Mouse (Mus musculus) gastrocnemius, adult 18-20 months (tissue): ENCODE data around the gene Fbxo31. TPM values are rescaled to one million over a fixed set of nuclear protein-coding genes. Genes with fewer than 3 reads are reported as not detected.
"Not testable (repeated sequence)": the region's sequence is repeated elsewhere in the genome, so short reads cannot be mapped to it uniquely, and the experiment has no call there.

ENCODE experiments used
- DNase-seq: peaks from one replicate; pipeline ENCODE4 v3.0.0; 2021; ENCODE audit warnings: low spot score
- long read RNA-seq, 2 experiments: library from polyadenylated mRNA; stranded (forward); transcript quantifications; one replicate each; pipeline ENCODE4 v2.0.0; 2021
- total RNA-seq, 2 experiments: library from RNA; stranded (reverse); gene quantifications; 2 replicates each; pipeline ENCODE4 v1.2.3; 2021

Fbxo31 gene
- total RNA-seq: 100 to 1,000 TPM; 130 to 173 TPM
- long read RNA-seq, experiment 1, full-length matches to known transcripts: 47 of 237 reads
- long read RNA-seq, experiment 1, partial matches to known transcripts: 14 of 237 reads
- long read RNA-seq, experiment 1, other reads (novel, unspliced or antisense): 176 of 237 reads
- long read RNA-seq, experiment 2, full-length matches to known transcripts: 81 of 459 reads
- long read RNA-seq, experiment 2, partial matches to known transcripts: 24 of 459 reads
- long read RNA-seq, experiment 2, other reads (novel, unspliced or antisense): 354 of 459 reads

DNA sequence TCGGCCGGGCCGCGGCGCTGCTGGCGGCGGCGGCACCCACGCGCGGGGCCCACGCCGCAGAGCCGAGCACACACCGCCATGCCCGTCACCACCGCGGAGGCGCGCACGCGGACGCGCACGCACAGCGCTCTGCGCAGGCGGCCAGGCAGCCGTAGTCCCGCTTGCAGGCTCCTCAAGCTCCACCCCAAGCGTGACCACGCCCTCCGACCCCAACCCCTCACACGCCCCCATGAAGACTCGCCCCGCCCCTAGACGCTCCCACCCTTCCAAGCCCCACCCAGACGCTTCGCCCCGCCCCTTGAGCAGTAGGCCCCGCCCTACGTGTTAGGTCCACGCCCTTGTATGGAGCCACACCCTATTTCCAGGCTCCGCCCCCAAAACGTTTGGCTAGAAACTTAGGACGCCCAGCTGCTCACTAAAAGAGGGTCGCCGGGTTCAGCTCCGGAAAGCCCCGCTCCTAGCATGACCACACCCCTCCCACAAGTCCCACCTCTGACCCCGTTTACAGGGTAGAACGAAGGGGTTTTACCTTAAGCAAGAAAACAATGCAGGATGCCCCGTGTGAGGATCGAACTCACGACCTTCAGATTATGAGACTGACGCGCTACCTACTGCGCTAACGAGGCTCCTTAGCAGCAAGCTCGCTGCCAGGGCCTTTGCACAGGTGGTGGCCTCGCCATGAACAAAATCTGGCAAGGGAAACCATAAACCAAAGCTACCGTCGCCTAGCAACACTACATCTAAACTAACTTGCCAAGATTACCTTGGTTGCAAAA, at the start of gene Fbxo31:
Gene Fbxo31, minus strand, starts transcription at position 131 of the 776 bp plus-strand sequence.
- peak; percentile 94 for DNase-seq

DNA sequence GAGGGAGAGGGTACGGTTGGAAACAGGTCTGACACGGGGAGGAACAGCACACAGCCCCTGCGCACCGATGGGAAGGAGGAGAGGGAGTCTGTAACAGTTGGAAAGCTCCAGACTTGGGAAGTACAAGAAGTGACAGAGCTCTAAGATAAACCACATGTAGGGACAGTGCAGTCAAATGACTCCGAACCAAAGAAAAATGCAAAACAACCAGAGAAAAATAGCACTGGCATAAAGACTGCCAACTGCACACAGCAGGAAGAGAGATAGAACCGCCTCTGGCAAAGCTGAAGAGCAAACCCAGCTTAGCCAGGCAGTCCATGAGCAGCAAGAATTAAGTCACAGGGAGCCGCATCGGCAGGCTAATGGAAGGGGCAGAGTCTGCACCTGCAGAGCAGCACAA, 44.4 kb upstream of the Fbxo31 start:
- DNase-seq: no peak

DNA sequence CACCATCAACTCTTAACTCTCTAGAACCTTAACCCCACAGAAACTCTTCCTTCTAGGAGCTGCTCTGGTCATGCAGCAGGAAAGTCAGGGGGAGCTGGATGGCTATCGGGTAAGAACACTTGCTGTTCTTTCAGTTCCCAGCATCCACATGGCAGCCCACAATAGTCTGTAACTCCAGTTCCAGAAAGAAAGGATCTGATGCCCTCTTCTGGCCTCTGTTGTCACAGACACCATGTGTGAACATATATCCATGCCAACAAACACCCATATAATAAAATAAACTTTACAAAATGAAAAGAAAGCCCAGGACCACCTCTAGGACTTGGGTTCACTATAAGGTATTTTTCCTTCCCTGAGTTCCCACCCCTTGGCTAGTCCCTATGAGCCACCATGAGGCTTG, 43.3 kb upstream of the Fbxo31 start:
- DNase-seq: no peak

DNA sequence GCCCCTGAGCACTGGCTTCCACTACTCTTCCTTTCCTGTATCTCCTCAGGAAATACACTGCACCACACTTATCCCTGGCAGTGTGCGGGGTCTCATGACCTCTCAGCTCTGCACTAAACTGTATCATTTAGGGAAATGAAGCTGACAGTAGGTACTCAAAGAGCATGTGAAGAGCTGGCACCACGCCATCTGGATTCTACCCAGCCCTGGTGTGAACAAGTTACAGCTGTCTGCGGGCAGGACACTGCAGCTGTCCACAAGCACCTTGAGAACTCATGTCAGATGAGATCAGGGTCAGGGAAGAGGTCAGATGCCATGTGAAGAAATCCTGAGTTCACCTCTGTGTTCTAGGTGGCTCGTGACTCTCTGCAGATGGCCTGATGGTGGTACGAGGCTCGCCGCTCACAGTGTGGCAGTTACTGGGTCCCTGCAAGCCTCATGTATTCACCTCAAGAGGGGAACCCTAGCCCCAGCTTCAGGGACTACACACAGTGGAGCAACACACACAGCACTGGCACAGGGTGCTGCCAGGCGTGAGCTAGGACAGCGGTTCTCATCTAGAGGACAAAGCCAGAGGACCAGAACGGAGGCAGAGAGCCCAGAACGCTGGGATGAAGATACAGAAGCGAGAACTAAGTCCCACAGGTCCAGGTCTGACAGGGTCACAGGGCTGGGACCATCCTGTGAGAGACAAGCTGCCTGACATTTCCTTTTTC, 42.4 kb upstream of the Fbxo31 start:
- no peak for DNase-seq

DNA sequence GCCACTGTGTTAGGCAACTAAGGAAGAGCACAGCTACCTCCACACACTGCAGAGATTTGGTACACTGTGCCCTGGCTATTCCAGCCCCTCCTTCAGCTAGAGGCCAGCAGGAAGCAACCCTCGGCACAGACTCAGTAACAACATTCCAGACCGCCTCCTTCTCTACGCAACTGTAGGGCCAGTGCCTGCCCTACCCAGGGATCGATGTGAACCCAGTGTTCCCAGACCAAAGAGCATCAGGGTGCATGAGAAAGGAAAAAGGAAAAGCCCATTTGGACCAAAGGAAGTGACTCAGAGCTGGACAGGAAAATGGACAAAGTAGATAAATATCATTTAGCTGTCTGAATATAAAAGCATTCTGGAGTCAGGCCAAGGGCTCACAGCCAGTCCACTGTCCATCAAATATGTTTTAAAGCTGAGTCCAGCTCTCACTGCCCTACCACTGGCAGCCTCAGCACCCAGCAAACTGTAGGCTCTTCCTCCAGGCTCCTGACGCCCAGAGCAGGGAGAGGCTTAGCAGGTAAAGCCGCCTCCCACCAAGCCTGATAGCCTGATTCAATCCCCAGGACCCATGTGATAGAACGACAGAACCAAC, 40.9 kb upstream of the Fbxo31 start:
- peak; percentile 67 for DNase-seq

DNA sequence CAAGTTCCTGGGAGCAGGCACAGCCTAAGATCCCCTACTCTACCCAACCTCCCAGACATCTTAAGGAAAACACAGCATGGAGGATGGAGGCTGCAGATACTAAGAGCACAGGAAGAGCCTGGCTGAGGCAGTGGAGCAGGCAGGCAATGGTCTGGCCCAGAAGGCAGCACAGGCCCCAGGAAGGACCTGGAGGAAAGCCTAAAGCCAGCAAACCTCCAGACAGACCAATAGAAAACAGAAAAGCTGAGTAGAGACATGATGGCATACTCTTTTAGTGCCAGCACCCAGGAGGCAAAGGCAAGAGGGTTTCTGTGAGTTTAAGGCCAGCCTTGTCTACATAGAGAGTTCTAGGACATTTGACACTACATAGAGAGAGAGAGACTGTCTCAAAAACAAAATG, 34.8 kb upstream of the Fbxo31 start:
- DNase-seq: no peak

DNA sequence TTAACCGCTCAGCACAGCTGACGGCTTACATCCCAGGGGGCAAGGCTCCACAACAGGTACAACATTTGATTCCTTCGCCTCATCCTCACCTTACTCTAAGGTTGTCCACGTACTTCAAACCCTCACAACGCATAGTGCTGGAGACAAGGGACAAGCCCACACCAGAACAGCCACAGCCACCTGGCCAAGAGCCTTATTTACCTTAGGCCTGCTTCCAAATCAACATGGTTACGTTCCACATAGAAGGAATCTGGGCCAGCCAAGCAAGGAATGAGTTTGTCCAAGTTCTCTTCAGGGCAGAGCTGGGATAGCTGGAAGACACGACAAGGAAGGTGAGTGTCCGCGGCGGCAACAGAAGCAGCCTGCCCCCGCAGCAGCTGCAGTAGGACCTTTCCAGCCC, 31.3 kb upstream of the Fbxo31 start:
- no peak for DNase-seq

DNA sequence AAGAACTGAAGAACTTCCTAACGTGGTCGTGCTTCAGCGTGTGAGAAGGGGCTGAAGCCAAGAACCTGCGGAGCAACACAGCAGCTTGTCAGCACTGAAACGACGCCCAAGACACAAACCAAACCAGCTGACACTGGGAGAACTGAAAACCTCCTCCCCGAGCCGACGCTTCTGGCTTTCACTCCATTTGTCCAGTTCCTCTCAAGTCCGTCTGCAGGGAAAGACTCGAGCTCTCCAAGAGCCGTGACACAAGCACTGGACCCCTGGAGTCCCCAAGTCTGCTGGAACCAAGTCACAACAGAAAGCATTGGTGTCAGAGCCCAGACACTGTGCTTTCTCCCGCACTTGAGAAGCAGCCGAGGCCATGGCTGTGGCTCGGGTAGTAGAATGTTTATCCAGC, 30.6 kb upstream of the Fbxo31 start:
- no peak for DNase-seq

DNA sequence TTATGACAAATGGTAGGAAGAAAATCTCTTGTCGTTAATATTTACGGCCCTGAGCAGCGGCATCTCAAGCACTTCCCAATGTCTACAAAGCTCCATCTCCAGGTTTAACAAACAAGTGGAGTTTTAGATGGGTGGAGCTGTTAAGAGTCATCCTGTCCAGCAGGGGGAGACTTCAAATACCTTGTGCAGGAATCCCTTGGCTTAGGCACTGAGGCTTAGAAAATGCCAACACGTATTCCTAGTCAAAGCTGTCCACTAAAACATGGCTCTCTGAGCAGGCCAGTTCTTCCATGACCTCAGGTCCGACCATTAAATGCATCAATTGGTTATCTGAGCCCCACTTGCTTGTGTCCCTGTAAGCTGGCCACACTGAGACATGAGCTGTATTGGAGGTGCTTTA, 29.1 kb upstream of the Fbxo31 start:
- no peak for DNase-seq

DNA sequence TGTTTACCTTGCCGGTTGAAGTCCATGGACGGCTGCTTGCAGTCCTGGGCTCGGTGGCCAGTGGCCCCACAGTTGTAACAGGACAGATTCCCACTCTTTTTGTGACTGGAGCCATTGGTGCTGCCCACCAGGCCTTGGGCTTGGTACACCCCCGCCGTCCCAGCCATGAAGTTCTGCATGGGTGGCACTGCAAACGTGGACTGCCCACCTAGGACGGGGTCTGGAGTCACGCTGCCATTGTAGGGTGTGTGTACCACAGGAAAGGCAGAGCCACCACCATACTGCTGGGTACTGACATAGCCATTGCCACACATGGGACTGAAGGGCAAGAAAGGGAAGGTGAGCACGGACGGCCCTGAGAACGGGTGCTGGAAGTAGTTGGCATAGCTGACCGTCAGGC, 25.2 kb upstream of the Fbxo31 start:
- DNase-seq: no peak

DNA sequence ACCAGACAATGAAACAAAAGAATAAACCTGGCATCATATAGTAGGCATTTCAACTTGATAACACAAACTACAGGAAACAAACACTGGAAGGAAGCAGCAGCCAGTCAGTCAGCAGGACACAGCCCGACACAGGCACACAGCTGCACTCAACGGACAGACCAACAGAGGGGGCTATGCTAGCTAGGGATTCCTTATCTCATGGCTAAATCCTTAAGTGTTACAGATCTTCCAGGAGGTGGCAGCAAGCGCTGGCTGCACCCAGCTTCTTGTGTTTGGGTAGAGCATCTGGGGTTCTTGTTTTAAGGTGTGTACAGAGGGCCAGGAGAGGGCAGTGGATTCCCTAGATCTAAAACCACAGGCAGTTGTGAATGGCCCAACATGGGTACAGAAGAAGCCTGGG, 24.3 kb upstream of the Fbxo31 start:
- DNase-seq: peak; percentile 83

DNA sequence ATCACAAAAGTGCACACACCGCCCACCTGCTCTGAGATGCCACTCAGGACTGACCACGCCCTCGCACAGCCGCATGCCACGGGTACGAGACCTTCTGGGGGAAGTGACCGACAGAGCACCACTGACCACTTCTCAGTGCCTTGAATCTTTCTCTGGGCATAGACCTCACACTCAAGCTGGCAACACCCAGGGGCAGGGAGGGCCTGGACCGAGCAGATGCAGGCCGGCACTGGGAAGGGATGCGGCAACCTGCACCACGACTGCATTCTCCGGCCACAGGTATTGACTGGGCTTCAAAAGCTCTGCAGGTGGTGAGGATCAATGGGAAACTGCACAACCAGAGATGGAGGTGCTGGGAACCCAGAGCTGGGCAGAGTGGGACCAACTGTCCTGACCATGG, 23.8 kb upstream of the Fbxo31 start:
- DNase-seq: no peak

DNA sequence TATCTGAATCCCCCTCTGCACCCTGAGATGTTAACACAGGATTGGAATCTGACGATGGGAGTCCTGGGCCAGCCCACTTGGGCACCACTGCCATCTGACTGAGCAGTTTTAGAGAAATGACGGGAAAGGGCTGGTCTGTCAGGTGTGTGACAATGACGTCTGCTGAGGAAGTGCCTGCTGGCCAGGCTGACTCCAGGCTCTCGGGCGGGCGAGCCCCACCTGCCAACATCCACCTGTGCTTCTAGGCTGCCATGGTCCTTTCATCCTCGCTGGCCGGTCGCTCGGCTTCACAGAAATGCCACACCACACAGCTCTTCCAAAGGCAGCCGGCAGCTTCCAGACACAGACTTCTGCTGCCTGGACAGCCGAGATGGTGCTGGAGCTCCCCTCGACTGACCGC, 21.2 kb upstream of the Fbxo31 start:
- no peak for DNase-seq

DNA sequence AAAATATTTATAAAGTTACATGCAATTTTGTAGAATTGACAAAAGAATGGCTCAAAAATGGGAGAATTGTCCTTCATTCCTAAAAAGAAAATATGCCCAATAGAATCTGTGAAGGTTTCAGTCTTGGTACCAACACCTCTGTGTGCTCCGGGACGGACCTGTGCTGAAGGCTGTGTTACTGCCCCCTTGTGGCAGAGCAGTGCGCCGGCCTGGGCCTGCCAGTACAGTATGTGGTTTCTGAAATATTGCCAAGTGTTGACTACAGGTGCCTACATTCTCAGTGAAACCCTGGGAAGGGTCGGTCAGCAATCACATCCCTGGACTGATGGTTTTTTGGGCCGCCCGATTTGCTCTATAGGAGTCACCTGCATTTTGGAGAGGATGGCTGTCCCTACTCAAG, 20.3 kb upstream of the Fbxo31 start:
- peak; percentile 83 for DNase-seq

DNA sequence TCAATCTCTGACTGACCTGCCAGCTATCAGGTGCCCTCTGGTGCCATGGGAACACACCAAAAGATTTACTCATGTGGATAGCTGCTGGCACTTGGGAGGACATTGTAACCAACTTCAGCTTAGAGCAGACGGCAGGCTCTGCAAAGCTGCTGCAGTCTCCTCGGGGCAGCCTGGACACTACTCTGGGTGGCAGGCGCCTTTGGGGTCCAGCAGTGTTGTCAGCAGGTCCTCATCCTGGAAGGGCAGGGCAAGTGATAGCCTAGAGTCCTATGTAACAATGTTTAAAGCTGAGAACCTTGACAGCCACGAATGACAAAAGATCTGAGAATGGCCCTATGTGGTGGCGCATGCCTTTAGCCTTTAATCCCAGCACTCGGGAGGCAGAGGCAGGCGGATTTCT, 19.6 kb upstream of the Fbxo31 start:
- no peak for DNase-seq

DNA sequence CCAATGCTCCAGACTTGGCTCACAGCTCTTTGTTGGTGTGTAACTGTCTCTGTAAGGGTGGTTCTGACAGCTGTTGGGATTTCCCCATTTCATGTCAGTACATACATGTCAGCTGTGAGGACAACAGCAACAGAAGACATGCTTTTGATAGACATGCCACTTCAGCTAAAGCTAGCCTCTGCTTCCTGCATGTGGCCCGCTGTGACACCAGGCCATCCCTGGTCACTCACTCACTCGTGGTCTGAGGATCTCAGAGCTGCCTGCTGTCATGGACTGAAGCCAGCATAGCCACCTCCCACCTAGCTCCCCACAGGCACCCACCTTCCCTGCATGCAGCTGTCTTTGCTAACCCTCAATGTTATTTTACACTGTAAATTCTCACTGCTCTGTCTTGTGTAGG, 18.9 kb upstream of the Fbxo31 start:
- DNase-seq: not testable (repeated sequence)

DNA sequence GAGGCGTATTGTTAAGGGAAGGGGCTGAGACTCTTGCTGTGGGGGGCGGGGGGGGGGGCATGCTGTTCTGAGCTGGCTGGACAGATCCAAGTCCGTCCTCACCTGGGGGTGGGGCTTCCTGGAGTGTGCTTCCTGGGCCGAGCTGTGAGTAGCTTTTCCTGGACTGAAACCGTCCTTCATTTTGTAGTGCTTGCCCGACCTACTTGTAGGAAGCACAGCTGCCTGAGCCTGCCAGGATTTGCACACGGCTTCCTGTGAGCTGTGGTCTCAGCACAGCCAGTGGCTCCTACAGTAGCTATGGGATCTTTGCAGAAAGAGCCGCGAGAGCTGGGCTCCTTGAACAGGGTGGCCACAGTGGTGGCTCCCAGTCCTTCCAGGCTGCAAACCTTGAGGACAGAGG, 15.4 kb upstream of the Fbxo31 start:
- no peak for DNase-seq

DNA sequence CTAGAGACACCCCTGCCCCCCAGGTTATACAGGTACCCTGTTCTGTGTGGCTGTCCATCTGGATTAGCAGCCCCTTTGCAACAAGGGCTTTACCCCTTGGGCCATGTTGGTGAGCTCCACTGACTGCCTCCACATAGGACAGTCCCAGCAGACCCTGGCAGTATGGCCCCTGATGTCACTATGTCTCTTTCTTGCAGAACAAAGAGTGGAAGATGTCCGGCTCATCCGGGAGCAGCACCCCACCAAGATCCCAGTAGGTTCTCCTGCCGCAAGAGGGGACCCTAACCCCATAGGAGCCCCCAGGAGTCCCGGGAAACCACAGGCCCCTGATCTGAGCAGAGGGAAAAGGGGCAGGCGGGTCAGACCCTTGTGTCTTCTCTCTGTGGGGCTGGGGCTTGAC, 14.7 kb upstream of the Fbxo31 start:
- no peak for DNase-seq

DNA sequence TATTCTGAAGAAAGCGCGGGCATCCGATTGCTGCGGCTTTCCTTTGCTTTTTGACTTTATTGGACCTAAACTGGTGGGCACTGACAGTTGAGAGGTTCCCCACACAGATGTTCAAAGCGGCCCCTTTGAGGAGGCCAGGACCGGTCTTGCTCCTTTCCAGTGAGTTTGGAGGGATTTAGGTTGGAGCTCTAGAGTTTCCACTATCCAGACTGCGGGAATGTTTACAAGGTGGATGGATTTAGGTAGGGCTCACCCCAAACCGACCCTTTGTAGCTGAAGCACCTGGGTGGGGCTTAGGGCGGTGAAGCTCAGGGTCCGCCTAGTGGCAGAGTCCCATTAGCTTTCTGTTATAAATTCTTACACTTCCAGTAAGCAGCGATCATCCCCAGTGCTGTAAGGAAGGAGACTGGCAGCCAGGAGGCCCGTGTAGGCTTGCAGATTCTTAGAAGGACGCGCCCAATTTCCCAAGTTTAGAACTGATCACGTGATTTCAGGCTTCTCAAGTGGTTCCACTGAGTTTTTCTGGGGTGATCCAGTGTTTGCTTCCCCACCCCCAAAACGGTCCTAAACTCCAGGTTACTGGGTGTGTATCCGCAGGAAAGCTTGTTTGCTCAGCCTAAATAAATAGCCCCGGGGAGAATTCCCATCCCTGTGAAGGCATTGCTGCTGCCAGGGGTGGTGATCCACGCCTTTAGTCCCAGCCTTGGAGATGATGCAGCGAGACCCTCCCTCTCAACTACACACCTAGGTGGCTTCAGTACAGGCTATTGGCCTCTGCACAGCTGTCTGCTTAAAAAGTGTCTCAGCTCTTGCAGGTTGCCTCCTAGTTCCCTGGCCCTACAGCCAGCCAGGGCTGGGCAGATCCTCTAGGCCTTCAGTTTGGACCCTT, 12.8 kb upstream of the Fbxo31 start:
- peak; percentile 48 for DNase-seq

DNA sequence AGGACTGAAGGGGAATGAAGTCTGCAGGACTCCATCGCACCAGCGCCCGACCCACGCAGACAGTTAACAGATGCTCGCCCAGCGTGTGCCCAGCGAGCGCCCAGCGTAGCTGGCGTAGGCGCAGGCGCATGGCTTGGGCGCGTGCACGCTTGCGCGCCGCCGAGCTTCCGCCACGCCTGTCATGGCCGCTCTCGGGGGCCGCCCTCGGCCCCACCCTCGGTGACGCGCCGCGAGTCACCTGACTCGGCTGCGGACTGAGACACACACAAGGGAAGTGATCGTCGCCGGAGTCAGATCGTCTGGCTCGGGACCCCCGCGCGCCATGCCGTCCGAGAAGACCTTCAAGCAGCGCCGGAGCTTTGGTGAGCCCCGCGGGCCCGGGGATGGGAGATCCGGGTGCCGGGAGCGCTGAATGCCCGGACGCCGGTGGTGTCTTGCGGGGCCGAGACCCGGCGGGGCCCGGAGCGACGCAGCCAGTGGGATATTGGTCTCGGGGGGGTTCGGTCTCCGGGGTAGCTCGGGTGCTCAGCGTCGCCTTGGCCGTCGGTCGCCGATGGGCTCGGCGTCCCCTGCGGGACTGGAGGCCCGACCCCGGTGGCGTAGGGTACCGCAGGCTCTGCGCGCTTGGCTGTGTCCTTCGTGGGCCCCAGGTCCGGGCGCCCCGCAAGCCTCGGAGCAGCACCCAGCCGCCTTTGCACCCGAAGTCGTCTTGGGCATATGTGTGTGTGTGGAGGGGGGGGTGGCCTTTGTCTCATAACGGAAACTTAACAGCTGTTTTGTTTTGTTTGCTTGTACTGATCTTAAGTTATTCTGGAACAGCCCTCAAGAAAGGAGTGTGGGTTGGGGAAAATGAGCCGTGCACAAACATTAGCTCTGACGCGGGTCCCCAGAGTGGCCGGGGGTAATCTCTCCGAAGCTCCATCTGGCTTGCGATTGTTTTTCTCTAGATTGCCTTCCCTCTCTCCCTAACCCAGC, 11.9 kb upstream of the Fbxo31 start, which contains the start of gene Map1lc3b:
Gene Map1lc3b, plus strand, starts transcription at position 159 of the 975 bp plus-strand sequence.
- DNase-seq: peak; percentile 95
